Mouse (Mus musculus) megakaryocyte-erythroid progenitor cell, adult 5 weeks (primary cell): ENCODE measurements around the gene Tmem11. TPM values are rescaled to one million over a fixed set of nuclear protein-coding genes. Genes with fewer than 3 reads are reported as not detected.

Source experiments
- polyA plus RNA-seq: library from polyadenylated mRNA; stranded (reverse); fragments of >175 nt; gene quantifications from 2 replicates; pipeline ENCODE4 v1.2.3, GENCODE M21; 2012

Gene Tmem11
- 35.8 and 40.4 TPM in 2 replicates for polyA plus RNA-seq

DNA sequence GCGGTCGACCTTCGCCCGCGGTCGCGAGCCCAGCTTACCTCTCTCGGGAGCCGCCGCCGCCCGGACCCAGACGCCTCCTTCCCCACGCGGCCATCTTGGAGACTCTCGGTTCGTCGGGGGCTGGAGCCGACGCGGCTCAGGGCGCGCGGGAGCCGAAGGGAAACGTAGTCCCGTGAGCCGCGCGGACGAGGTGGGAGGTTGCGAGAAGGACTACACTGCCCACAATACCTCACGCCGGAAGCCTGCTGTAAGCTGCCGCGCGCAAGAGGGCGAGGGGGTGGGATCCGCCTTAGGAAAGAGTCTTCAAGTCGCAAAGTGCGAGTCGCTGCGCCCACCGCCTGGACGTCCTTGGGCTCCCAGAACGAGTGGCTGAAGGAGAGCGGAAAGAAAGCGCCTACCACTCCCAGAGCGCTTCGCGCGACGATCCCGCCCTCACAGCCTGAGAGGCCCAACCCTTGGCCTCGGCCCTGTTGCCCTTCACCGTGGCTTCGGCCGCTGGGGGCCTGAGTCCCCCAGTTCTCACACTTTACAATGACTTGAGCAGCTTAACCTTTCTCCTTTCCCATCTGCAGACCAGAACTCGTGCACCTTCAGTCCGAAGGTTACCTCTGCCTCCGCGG lies at the start of gene Tmem11:
TSS of gene Tmem11 (minus strand) at position 598 of the 620 bp plus-strand sequence.

DNA sequence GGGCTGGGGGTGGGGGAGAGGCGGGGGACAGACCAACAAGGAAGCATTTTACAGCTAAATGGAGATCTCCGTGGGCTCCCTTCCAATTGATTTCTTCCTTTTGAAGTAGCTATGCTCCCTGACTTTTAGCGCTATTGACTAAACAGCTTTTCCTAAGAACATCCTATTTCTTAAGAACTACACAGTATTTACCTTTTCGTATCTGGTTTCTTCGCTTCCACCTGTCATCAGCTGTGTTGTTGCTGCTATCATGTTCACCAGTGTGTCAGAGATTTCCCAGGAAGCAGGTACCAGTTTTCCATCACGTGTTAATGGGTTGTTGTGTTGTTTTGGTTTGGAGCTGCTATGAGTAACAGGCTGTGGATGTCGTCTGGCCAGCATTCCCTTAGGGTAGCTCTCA lies 35.4 kb upstream of the Tmem11 start, which contains the start of gene Natd1:
TSS of gene Natd1 (minus strand) at position 260 of the 400 bp plus-strand sequence.

GRCm38 (mm10) chr11:60830433-60831052 lies 48.5 kb downstream of the Tmem11 start, which contains the start of gene Dhrs7b:
Gene Dhrs7b (plus strand): TSS chr11:60830631.

Other genes starting within 250 kb of the Tmem11 start
- gene Llgl1, start 179.5 kb downstream of the Tmem11 start, polyA plus RNA-seq, result 21.9 and 25.6 TPM in 2 replicates
- 166 and 206 TPM in 2 replicates for gene Flii, start 152.0 kb downstream of the Tmem11 start, polyA plus RNA-seq
- gene Mief2, start 150.9 kb downstream of the Tmem11 start, polyA plus RNA-seq, result 17.2 and 18.6 TPM in 2 replicates
- gene Top3a, start 101.9 kb downstream of the Tmem11 start, polyA plus RNA-seq, result 7.5 and 7.8 TPM in 2 replicates
- gene Smcr8, start 101.7 kb downstream of the Tmem11 start, polyA plus RNA-seq, result 1.9 and 2.0 TPM in 2 replicates
- gene Shmt1, start 67.6 kb downstream of the Tmem11 start, polyA plus RNA-seq, result 7.0 TPM in 2 replicates
- gene Dhrs7b, start 48.6 kb downstream of the Tmem11 start, polyA plus RNA-seq, result 2.5 and 2.7 TPM in 2 replicates
- 4.7 and 5.0 TPM in 2 replicates for gene Natd1, start 35.5 kb upstream of the Tmem11 start, polyA plus RNA-seq
- gene Map2k3, start 52.8 kb upstream of the Tmem11 start, polyA plus RNA-seq, result 274 and 275 TPM in 2 replicates
- 0.05 TPM in 1 of 2 replicates, not detected in the other for gene Kcnj12, start 143.3 kb upstream of the Tmem11 start, polyA plus RNA-seq
- gene Tnfrsf13b, start 247.5 kb upstream of the Tmem11 start, polyA plus RNA-seq, result 121 and 133 TPM in 2 replicates